Mouse (Mus musculus) heart, embryonic 13.5 days (tissue): Measurements from ENCODE around the gene Chst3. TPM values are rescaled to one million over a fixed set of nuclear protein-coding genes. Genes with fewer than 3 reads are reported as not detected.

Experiments
- microRNA-seq: library from miRNA; unstranded; fragments of <30 nt; microRNA quantifications from one replicate; pipeline ENCODE4, GENCODE M21; 2016
- polyA plus RNA-seq: library from polyadenylated mRNA; unstranded; fragments of >200 nt; fragmentation: Nextera tagmentation; extraction: Ambion mirVana; gene quantifications from 2 replicates; pipeline ENCODE4 v1.2.1, GENCODE M21; 2015

The Chst3 gene
- polyA plus RNA-seq, 1 experiment from 2014 or later: 0.43 TPM

Small RNA genes within 50 kb of the gene (microRNA-seq; reads per million reads assigned to microRNA genes)
- gene Gm22117: not detected

Other genes starting within 250 kb of the Chst3 start
- 33.8 and 37.9 TPM in 2 replicates for gene Ascc1, start 216.5 kb downstream of the Chst3 start, polyA plus RNA-seq
- 84.7 and 93.3 TPM in 2 replicates for gene Anapc16, start 216.1 kb downstream of the Chst3 start, polyA plus RNA-seq
- 2.6 and 3.0 TPM in 2 replicates for gene Spock2, start 113.0 kb downstream of the Chst3 start, polyA plus RNA-seq
- gene Psap, start 58.4 kb upstream of the Chst3 start, polyA plus RNA-seq: 95.7 and 102 TPM in 2 replicates
- gene Vsir, start 127.6 kb upstream of the Chst3 start, polyA plus RNA-seq: 2.4 and 3.2 TPM in 2 replicates
- gene Gm17455, start 180.5 kb upstream of the Chst3 start, polyA plus RNA-seq: 0.62 TPM in 1 of 2 replicates, not detected in the other